Mouse (Mus musculus): ENCODE measurements around the gene Fnip2.

GRCm38 (mm10) chr3:79469440-79469839, 98.2 kb downstream of the Fnip2 start:
- TF ChIP-seq CTCF (IDR thresholded peaks at IDR 0.05; ENCODE audit: borderline replicate concordance, insufficient read depth, low read length) (no peak), POLR2A (IDR thresholded peaks at IDR 0.05; ENCODE audit: low read depth, low read length) (no peak)

All from embryonic fibroblast, embryonic 13.5 days (primary cell).